Mouse (Mus musculus) kidney, adult 18-20 months (tissue): ENCODE data around the gene Zmym1.
"Not testable (repeated sequence)": the region's sequence is repeated elsewhere in the genome, so short reads cannot be mapped to it uniquely, and the experiment has no call there.

Experiments
- DNase-seq: peaks from one replicate; pipeline ENCODE4 v3.0.0; 2021

The Zmym1 gene

DNA sequence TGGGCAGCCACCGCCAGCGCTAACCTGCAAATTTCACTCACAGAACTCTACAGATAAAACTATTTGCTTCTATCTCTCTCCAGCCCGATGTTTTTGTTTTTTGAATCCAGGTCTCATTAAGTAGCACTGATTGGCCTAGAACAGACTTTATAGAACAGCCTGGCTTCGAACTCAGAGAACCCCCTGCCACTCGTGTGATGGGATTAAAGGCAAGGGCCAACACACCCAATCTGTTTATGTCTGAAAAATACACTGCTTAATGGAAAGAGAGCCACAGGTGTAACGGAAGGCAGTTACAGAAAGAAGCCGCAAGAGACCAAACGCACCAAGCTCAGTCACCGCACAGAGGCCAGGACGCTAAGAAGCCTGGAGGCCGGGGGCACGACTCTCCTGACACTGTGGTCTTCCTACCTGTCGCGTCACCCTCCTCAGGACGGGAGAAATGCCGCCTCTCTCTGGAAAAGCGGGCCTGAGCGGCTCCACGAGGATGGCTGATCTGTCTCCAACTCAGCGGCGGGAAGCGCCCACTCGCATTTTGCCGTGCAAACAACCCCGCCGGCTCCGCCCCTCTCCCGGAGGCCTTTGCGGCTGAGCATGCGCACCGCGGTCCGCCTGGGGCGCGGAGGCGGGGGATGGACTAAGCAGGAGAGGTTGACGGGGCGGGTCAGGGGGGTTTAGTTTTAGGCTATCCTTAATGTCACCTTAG lies at the start of gene Zmym1:
Zmym1 (minus strand) TSS at position 568 of the 706 bp plus-strand sequence.
- peak; percentile 91 for DNase-seq

DNA sequence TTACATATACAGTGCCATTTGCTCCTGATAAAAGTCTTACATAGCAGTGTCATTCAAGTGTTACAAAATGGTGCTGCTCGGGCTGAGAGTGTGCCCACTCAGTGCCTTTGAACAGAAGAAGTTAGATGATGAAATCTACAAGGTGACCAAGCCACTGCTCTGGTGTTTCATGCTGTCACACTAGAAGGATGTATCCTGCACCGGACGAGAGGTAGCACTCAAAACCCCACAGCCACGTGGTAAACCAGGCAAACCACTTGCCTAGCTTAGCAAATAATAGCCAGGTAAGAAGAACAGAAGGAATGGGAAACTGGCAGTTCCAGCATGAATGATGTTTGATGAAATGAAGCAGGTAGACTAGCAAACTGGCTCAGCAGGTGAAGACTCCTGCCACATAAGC lies 49.6 kb upstream of the Zmym1 start:
- no peak for DNase-seq

DNA sequence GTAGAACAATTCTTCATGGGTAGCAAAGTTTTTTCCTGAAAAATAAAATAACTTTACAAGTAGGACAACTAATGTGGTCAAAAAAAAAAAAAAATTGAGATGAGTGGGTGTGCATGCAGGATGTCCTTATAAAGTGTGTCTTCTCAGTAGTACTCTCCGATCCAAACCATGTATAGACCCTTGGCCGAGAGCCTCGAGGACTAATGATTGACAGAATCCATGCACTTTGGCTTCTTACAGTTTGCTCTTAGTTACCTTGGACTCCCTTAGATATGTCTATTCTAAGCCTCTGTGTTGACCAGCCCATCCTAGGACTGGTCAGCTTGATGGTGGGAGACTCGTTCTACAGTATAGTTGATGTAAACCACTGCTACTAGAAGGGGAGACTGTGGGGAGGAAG lies 46.6 kb upstream of the Zmym1 start:
- peak; percentile 51 for DNase-seq

DNA sequence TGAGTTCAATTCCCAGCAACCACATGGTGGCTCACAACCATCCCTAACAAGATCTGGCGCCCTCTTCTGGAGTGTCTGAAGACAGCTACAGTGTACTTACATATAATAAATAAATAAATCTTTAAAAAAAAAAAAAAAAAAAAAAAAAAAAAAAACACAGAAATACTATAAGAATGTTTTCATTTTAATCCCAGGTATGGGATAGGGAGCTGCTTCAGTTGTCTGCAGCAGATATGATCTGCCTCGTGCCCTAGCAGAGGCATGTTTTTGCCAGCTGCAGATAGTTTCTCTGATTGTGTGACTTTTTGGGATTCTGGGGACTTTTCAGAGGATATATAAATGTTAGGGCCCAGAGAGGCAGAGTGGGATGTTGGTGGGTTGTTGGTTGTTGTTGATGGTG lies 38.6 kb upstream of the Zmym1 start:
- DNase-seq = not testable (repeated sequence)

DNA sequence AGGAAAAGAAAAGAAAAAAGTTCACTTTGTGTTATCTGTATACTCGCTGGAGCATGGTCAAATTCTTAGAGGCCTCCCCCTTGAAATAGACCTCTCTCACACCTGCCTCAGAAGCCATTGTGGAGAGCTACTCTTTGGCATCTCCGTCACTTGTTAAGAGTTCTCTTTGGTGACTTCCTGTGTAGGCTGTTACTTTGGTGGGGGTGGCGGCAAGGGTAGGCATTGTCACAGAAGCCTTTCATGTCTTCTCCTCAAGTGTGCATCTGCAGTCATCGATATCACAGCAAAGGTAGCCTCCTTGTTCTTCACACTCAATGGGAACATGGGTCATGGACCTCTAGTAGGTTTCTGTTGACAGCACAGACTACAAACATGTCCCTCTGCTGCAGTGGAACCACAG lies 34.1 kb upstream of the Zmym1 start:
- no peak for DNase-seq

DNA sequence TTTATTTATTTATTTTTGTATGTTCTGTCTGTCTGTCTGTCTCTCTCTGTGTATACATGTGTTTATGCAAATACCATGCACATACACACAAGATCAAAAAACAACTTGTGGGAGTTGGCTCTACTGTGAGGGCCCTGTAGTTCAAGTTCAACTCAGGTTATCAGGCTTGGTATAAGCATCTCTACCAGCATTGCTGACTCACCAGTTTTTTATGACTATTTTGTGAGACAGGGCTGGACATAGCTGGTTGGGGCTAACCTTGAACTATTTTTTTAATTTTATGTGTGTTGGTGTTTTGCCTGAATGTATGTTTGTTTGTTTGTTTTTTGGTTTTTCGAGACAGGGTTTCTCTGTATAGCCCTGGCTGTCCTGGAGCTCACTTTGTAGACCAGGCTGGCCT lies 30.2 kb upstream of the Zmym1 start:
- no peak for DNase-seq

DNA sequence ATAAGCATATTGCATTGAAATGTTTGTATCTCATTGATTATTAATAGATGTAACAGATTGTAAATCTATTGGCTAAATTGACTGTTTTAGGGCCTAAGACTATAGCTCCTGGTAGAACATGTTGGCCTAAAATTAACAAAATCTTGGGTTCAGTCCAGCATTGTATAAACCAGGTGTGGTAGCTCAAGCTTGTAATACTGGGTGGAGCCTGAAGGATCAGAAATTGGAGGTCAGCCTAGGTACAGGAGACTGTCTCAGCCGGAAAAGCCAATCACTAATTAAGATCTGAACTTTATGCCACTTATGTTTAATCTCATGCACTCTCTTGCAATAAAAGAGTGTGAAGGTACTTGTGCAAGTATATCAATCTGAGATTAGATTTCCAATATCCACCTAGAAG lies 24.8 kb upstream of the Zmym1 start:
- no peak for DNase-seq

DNA sequence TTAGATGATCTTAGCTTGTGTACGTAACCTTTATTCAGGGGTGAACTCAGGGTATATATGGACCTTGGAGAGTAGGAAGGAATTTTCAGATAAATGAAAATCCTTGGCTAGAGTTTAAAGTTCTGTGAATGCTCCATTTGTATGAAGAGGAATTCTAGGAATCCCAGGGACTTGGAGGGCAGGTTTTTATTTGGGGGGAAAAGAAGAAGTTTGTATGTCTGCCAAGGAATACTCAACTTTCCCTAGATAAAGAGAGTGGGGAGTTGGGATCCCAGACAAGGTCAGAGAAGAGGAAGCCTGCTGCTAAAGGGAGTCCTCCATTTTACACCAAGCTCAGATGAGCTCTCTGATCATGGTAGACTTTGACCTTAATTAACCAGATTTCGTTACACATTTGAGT lies 22.2 kb upstream of the Zmym1 start:
- no peak for DNase-seq

DNA sequence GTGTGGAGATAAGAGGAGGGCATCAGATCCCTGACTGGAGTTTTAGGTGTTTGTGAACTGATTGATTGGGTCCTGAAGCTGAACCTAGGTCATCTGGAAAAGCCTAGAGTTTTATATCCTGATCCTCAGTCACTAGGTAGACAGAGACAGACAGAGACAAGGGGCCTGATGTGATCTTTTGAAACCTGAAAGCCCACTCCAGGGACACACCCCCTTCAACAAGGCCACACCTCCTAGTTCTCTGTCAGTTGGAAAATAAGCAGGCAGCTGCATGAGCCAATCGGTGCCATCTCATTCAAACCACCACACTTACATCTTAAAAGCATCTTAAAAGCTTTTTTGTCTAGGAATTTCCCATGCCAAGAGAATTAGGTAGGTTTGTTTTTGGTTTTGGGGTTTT lies 19.9 kb upstream of the Zmym1 start:
- no peak for DNase-seq

DNA sequence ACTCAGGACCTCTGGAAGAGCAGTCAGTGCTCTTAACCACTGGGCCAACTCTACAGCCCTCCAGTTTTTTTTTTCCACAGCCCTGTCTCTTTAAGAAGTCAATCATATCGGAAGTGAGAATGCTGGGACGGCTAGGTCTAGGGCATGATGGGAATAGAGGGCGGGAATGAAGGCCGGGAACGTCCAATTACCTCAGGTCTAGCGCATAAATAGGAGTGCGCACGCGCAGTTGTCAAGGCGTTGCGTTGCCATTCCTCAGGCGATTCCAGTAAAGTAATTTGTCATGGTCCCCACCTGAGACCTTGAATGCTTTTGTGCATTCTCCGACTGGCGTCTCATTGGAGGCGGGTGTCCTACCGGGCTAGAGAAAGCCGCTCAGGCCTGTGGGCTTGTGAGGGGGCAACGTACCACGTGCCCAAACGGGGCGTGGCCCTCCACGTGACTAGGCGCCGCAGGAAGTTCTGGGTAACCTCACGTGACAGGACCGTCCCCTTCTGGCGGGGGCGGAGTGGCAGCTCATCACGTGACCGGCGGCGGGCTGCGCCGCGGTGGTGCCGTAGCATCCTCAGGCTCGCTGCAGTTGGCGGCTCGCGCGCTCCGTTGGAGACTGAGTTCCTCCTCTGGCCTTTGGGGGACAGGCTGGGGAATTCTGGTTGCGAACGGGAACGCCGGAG lies 16.1 kb upstream of the Zmym1 start, which contains the start of gene Zmym6:
Zmym6 (plus strand) TSS at position 509 of the 674 bp plus-strand sequence.
- peak; percentile 95 for DNase-seq

DNA sequence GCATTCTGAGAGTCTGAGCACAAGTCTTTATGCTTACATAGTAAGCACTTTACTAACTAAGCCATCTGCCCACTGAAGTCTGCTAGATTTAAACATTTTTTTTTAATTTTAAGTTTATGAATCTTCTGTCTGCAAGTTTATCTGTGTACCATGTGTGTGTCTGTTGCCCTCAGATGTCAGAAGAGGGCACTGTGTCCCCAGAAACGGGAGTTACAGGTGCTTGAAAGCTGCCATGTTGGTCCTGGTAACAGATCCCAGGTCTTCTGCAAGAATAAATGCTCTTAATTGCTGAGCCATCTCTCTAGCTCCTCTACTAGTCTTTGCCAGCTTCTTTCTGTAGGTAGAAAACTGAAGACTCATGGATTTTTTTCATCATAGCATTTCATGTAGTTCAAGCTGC lies 14.0 kb upstream of the Zmym1 start:
- no peak for DNase-seq

DNA sequence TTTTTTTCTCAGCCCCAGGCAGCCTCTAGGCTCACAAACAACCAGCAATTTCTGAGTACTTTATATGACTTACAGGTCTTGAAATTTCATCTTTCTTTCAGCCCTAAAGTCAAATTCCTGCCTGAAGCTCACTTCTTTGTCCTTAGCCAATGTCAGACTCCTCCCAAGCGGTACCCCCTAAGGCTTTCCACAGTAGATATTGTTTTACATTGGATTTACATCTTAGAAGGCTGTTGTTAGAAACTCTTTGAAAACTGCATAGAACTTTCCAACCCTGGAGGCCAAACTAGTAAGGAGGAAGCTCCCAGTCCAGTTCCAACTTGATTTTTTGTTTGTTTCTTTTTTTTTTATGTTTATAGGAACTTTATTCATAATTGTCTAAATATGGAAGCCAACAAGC lies 3.1 kb upstream of the Zmym1 start:
- DNase-seq = no peak

DNA sequence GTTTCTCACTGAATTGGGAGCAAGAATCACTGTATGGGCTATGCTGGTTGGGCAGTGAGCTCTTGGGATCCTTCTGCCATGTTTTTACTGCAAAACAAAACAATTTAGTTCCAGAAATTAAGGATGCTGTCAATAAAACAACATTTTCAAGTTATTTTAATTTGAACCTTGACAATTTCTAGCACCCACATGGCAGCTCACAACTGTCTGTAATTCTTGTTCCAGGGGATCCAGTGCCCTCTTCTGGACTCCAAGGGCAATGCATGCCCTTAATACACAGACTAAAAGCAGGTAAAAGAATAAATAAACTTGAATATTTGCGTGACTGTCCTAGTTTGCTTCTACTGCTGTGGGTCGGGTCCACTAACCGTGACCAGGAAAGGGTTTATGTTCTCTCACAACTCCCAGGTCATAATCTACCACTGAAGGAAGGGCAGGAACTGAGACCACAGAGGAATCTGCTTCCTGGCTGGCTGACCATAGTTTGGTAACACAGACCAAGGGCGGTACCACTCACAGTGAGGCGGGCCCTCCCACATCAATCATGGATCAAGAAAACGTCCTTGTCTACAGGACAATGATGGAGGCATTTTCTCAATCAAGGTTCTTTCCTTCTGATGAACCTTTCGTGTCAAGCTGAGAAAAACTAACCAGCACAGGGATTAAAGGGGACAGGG lies 6.3 kb downstream of the Zmym1 start:
- no peak for DNase-seq

DNA sequence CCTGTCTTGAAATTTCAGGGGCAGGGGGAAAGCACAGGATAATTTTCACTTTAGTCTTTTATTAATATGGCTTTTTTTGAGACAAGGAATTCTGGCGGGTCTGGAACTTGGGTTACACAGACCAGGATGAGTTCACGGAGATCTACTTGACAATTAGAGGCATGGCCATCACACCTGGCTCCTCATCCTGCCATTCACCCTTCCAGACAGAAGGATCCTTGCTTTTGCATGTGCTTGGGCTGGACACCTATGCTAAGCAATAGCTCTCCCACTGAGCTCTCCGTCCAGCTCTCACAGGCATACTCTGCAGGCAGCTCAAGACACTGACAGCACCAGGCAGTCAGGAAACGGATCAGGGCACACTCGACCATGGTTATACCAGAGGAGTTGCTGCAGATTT lies 7.9 kb downstream of the Zmym1 start:
- no peak for DNase-seq

DNA sequence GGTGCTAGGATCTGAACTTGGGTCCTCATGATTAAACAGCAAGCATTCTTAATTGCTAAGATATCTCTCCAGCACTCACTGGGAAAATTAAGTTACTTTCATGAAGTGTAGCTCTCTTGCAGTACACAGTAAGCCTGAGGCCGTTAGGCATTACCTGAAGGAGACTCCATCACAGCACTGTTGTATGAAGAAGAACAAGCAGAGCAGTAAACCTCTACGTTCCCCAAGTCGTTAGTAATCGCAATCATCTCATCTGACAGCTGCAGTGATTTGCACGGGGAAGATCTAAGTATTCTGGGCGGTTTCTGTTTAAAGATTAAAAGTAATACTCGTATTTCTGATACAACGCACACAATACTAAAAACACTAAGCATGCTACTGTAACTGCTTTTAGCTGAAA lies 9.8 kb downstream of the Zmym1 start:
- DNase-seq = no peak

DNA sequence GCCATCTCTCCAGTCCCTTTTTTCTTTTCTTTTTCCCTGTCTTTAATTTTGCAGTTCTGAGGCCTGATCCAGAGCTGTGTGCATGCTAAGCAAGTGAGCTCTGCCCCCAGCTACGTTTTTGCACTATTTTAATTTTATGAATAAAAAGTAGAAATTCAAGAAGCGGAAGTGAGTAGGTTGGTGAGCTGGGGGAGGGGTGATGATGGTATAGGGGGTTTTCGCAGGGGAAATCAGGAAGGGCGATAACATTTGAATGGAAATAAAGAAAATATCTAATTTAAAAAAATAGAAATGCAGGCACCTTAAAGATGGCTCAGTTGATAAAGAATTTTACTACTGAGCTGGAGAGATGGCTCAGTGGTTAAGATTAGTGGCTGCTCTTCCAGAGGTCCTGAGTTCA lies 17.4 kb downstream of the Zmym1 start:
- DNase-seq = no peak

DNA sequence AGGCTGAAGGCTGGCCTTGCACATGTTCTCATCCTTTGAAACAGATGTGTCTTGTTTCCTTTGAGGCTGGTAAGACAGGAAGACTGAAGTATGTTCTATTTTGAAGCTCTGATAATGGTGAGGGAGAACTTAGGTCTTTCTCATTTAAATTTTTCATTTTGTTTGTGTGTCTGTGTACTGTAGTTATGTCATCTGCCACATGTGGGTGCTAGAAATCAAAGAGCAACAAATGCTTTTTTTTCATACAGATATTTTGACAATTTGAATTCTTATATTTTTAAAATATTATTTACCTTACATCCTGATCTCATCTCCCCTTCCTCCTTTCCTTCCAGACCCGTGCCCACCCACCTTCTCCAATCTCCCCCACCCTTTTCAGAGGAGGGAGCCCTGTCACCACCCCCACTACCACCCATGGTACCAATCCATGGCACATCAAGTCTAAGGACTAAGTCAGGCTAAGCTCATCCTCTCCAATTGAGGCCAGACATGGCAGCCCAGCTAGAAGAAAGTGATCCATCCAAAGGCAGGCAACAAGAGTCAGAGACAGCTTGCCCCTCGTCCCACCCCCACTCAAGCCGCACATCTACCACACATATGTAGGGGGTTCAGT lies 21.0 kb downstream of the Zmym1 start:
- no peak for DNase-seq

DNA sequence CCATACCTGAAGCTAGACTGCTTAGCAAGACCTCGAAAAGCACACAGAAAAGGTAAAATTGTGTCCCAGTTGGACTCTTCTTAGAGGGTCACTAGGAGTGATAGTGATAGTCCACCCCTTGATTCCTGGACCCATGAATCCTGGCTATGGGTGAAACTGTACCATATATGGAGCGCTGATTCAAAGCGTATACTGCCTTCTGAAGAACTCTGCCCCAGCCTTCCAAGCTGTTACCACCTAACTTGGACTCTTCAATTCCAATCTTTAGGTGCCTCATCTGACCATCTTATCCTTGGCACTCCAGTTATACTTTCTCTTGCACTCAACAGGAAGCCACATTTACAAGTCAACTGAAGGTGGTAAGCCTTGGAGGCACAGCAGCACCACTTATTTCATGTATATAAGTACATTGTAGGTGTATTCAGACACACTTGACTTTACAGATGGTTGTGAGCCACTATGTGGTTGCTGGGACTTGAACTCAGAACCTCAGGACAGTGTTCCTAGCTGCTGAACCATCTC lies 22.1 kb downstream of the Zmym1 start:
- DNase-seq = no peak

DNA sequence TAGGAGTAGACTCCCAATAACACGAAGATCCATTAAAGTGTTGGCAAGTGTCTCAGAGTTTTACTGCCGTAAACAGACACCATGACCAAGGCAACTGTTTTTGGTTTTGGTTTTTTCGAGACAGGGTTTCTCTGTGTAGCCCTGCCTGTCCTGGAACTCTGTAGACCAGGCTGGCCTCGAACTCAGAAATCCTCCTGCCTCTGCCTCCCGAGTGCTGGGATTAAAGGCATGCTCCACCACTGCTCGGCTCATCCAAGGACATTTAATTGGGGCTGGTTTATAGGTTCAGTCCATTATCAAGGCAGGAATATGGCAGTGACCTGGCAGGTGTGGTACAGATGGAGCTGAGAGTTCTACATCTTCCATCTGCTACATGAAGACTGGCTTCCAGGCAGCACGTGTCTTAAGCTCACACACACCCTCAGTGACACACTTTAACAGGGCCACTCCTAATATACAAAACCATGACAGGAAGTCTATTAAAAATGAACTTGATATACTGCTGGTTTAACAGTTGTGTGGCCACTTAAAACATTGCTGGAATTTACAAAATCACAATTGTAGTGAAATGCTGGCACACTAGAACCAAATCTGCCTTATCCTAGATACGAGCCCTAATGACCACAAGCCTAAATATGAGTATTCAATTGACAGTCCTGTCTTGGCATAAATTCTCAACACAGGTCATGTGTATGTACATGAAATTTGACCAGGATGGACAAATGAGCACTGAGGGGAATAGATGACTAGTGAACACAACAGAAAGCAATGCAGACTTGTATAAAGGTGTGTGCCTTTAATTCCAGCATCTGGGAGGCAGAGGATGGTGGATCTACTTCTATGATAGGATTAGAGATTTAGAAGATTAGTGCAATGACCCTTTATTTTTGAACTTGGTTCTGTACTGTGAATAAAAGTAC lies 22.8 kb downstream of the Zmym1 start:
- DNase-seq = no peak

DNA sequence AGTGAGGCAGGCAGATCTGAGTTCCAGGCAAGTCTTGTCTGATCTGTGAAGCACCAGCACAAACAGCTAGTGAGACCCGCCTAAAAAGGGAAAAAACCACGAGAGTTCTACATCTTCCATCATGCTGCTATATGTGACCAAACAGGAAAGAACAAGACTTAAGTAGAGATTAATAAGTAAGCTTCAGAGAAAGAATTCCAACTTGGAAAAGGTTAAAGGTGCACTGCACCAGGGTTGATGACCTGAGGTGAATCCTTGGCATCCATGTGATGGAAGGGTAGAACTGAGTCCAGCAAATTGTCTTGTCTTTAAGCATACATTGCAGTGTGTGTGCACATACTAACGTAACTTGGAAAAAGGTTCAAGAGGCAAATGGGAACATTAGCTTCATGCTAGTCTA lies 23.8 kb downstream of the Zmym1 start:
- DNase-seq = no peak

DNA sequence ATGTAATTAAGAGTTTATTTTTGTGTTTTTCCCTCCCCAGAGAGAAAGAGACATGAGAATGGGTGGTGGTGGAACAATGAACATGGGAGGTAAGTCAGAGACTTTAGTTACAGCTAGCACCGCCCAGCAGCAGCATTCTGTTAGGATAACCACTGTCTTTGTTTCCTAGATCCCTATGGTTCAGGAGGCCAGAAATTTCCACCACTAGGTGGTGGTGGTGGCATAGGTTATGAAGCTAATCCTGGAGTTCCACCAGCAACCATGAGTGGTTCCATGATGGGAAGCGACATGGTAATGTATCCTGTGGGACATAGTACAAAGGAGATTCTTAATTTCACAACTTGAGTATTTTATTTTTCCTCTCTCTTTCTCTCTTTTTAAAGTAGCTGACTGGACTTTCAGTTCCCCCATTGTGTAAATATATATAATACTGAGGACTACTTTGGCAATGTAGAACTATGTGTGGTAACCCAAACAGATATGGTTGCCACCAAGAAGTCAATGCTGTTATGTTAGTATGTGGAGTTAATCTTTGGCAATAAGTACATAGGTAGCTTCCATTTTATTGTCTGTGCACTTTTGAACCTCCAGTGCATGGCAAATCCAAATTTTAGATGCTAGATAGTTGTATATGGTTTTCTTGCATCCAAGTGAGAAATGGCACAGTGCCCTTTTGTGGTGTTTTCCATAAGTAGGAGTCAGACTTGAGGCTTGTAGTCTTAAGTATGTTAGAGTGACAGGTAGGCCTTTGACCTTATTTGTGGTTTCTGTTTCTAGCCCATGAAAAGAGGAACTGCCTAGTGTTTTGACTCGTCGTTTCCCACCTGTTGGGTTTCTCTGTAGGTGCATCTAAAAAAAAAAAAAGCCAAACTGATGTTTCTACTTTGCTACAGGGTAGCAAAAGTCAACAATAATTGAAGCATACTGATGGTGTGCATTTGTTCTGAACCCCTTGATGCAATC lies 33.4 kb downstream of the Zmym1 start:
- peak; percentile 58 for DNase-seq
